Mouse (Mus musculus): ENCODE data around the gene Tmod4. TPM values are rescaled to one million over a fixed set of nuclear protein-coding genes. Genes with fewer than 3 reads are reported as not detected.

Tmod4 gene
- total and polyA plus RNA-seq, 2 experiments from 2014 or later = 2.9 to 14.3 TPM

GRCm38 (mm10) chr3:95136336-95136735 is 12.1 kb downstream of the Tmod4 start:
- no peak overlapping the region for H3K27ac ChIP-seq (ENCODE audit: low read depth)
- DNase-seq (ENCODE audit: low spot score) (no peak), ATAC-seq (ENCODE audit: insufficient read depth, low read depth) (no peak)
- TF ChIP-seq EP300 (IDR thresholded peaks at IDR 0.05; ENCODE audit: low read depth) = no peak
- TF ChIP-seq CTCF (IDR thresholded peaks at IDR 0.05; ENCODE audit: low read depth) = no peak
- no peaks in the 10 kb centered on the region for H3K9me3 ChIP-seq (replicated peaks; ENCODE audit: control insufficient read depth, low read length)
- no peak overlapping the region for H3K9ac ChIP-seq (replicated peaks; ENCODE audit: low read depth, low read length)
- H3K4me2 ChIP-seq (ENCODE audit: low read depth, low read length) = no peak overlapping the region
- no peaks in the 10 kb centered on the region for H3K27me3 ChIP-seq (ENCODE audit: control insufficient read depth, insufficient read depth, low read length)
- no peak overlapping the region for H3K4me3 ChIP-seq (ENCODE audit: low read depth, low read length)
- 84% methylated on average over 3 of the region's 3 CpGs for WGBS
- H3K36me3 ChIP-seq (replicated peaks; ENCODE audit: control insufficient read depth, insufficient read depth, low read length) = peaks cover 6% of the 10 kb centered on the region
- peaks cover 6% of the 10 kb centered on the region; the same call in 1 of the 2 replicates for H3K4me1 ChIP-seq (ENCODE audit: control insufficient read depth, insufficient read depth)

GRCm38 (mm10) chr3:95139586-95140288 is 15.5 kb downstream of the Tmod4 start:
- no peak overlapping the region for H3K4me2 ChIP-seq (ENCODE audit: low read depth, low read length)
- no peak overlapping the region for H3K4me3 ChIP-seq (ENCODE audit: low read depth, low read length)
- TF ChIP-seq EP300 (IDR thresholded peaks at IDR 0.05; ENCODE audit: low read depth) = no peak
- TF ChIP-seq CTCF (IDR thresholded peaks at IDR 0.05; ENCODE audit: low read depth) = no peak
- no peak overlapping the region for H3K27ac ChIP-seq (ENCODE audit: low read depth)
- no peaks in the 10 kb centered on the region for H3K9me3 ChIP-seq (replicated peaks; ENCODE audit: control insufficient read depth, low read length)
- 0 out of 2 replicates have a peak, but pooled peaks have one; percentile 19 for ATAC-seq (ENCODE audit: insufficient read depth, low read depth)
- DNase-seq (ENCODE audit: low spot score) = no peak
- WGBS = 57% methylated on average over 25 of the region's 25 CpGs
- H3K4me1 ChIP-seq (ENCODE audit: control insufficient read depth, insufficient read depth) = peaks cover 6% of the 10 kb centered on the region; the same call in 1 of the 2 replicates
- H3K27me3 ChIP-seq (ENCODE audit: control insufficient read depth, insufficient read depth, low read length) = no peaks in the 10 kb centered on the region
- no peaks in the 10 kb centered on the region for H3K36me3 ChIP-seq (replicated peaks; ENCODE audit: control insufficient read depth, insufficient read depth, low read length)
- H3K9ac ChIP-seq (replicated peaks; ENCODE audit: low read depth, low read length) = no peak overlapping the region

GRCm38 (mm10) chr3:95140289-95140595 is 16.0 kb downstream of the Tmod4 start:
- H3K36me3 ChIP-seq (replicated peaks; ENCODE audit: control insufficient read depth, insufficient read depth, low read length) = no peaks in the 10 kb centered on the region
- ATAC-seq (ENCODE audit: insufficient read depth, low read depth) = no peak
- H3K4me1 ChIP-seq (ENCODE audit: control insufficient read depth, insufficient read depth) = peaks cover 2% of the 10 kb centered on the region; the same call in 1 of the 2 replicates
- H3K4me2 ChIP-seq (ENCODE audit: low read depth, low read length) = no peak overlapping the region
- H3K9me3 ChIP-seq (replicated peaks; ENCODE audit: control insufficient read depth, low read length) = no peaks in the 10 kb centered on the region
- WGBS = 56% methylated on average over 18 of the region's 18 CpGs
- H3K27ac ChIP-seq (ENCODE audit: low read depth) = no peak overlapping the region
- no peak overlapping the region for H3K9ac ChIP-seq (replicated peaks; ENCODE audit: low read depth, low read length)
- TF ChIP-seq EP300 (IDR thresholded peaks at IDR 0.05; ENCODE audit: low read depth) (no peak), CTCF (IDR thresholded peaks at IDR 0.05; ENCODE audit: low read depth) (no peak)
- no peak for DNase-seq (ENCODE audit: low spot score)
- no peak overlapping the region for H3K4me3 ChIP-seq (ENCODE audit: low read depth, low read length)
- H3K27me3 ChIP-seq (ENCODE audit: control insufficient read depth, insufficient read depth, low read length) = no peaks in the 10 kb centered on the region

GRCm38 (mm10) chr3:95140795-95141194 is 16.5 kb downstream of the Tmod4 start:
- no peak for DNase-seq (ENCODE audit: low spot score)
- H3K27ac ChIP-seq (ENCODE audit: low read depth) = peak overlapping the region; percentile 48; the same call in 1 of the 2 replicates
- H3K36me3 ChIP-seq (replicated peaks; ENCODE audit: control insufficient read depth, insufficient read depth, low read length) = no peaks in the 10 kb centered on the region
- H3K9me3 ChIP-seq (replicated peaks; ENCODE audit: control insufficient read depth, low read length) = no peaks in the 10 kb centered on the region
- no peak overlapping the region for H3K4me3 ChIP-seq (ENCODE audit: low read depth, low read length)
- no peaks in the 10 kb centered on the region for H3K4me1 ChIP-seq (ENCODE audit: control insufficient read depth, insufficient read depth)
- H3K4me2 ChIP-seq (ENCODE audit: low read depth, low read length) = no peak overlapping the region
- no peak for ATAC-seq (ENCODE audit: insufficient read depth, low read depth)
- H3K9ac ChIP-seq (replicated peaks; ENCODE audit: low read depth, low read length) = no peak overlapping the region
- 95% methylated on average over 6 of the region's 6 CpGs for WGBS
- TF ChIP-seq EP300 (IDR thresholded peaks at IDR 0.05; ENCODE audit: low read depth) (no peak), CTCF (IDR thresholded peaks at IDR 0.05; ENCODE audit: low read depth) (no peak)
- no peaks in the 10 kb centered on the region for H3K27me3 ChIP-seq (ENCODE audit: control insufficient read depth, insufficient read depth, low read length)

- DNase-seq (ENCODE audit: low spot score) (no peak), ATAC-seq (ENCODE audit: insufficient read depth, low read depth) (no peak)
- TF ChIP-seq EP300 (IDR thresholded peaks at IDR 0.05; ENCODE audit: low read depth) = no peak
- no peak for TF ChIP-seq CTCF (IDR thresholded peaks at IDR 0.05; ENCODE audit: low read depth)
- Histone ChIP-seq H3K4me2 (ENCODE audit: low read depth, low read length) (peak overlapping the region; percentile 31; the same call in 1 of the 2 replicates), H3K4me3 (ENCODE audit: low read depth, low read length) (no peak overlapping the region; the same call in 1 of the 2 replicates), H3K36me3 (replicated peaks; ENCODE audit: control insufficient read depth, insufficient read depth, low read length) (no peaks in the 10 kb centered on the region), H3K9ac (replicated peaks; ENCODE audit: low read depth, low read length) (no peak overlapping the region), H3K27ac (ENCODE audit: low read depth) (peak overlapping the region; percentile 48; the same call in 1 of the 2 replicates), H3K9me3 (replicated peaks; ENCODE audit: control insufficient read depth, low read length) (no peaks in the 10 kb centered on the region), H3K4me1 (ENCODE audit: control insufficient read depth, insufficient read depth) (no peaks in the 10 kb centered on the region), H3K27me3 (ENCODE audit: control insufficient read depth, insufficient read depth, low read length) (no peaks in the 10 kb centered on the region)
- 90% methylated on average over 9 of the region's 9 CpGs for WGBS
Observed at GRCm38 (mm10) chr3:95141474-95141873, 17.2 kb downstream of the Tmod4 start.
